Mouse (Mus musculus) urinary bladder, postnatal 4 days (tissue): ENCODE measurements around the gene Clec18a.
"Not testable (repeated sequence)": the region's sequence is repeated elsewhere in the genome, so short reads cannot be mapped to it uniquely, and the experiment has no call there.

Source experiments
- DNase-seq, 2 experiments: peaks; one replicate each; pipeline ENCODE4 v3.0.0; 2021 to 2022; ENCODE audit warnings: low spot score in 2 of 2

Gene Clec18a

DNA sequence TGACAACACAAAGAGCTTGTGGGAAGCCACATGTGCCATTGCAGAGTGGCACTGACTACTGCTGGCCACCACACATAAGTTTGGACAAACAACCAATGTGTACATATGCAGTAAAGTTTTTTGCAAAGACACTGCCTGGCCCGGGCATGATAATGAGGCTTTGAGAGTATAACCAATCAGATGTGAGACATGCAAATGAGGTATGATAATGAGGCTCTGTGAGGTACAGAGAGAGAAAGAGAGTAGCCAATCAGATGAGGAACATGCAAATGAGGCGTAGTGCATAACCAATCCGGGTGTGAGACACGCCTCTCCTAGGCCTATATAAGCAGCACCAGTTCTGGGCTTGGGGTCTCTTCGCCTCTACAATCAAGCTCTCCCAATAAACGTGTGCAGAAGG lies at the start of gene Clec18a:
Clec18a (minus strand) TSS at position 101 of the 400 bp plus-strand sequence.
- DNase-seq: not testable (repeated sequence)

DNA sequence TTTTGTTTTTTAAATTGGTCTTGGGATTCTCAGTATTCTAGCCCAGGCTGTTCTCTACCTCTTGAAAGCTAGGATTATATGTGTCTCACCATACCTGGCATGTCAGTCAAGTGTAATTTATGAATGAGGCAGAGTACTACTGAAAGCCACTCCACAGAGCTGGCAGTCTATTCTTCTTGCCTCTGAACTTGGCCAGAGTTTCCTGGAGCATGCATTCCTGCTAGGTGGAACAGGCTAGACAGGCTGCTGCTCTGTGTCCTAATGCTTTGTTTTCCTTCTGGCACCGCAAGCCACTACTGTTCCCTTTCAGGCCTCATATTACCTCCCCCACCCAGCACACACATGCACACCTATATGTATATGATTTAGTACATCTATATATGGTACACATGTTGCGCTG lies 38.5 kb upstream of the Clec18a start:
- no peak for DNase-seq

DNA sequence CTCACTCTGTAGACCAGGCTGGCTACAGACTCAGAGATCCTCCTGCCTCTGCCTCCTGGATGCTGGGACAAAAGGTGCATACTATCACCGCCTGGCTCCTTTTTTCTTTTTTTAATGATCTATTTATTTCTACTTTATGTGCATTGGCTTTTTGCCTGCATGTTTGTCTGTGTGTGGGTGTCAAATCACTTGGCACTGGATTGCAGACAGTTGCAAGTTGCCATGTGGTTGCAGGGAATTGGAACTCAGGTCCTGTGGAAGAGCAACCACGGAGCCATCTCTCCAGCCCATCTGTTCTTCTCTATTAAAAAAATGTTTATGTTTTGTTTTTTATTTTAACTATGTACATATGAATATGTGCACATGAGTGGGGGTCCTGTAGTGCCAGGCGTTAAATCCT lies 27.3 kb upstream of the Clec18a start:
- no peak for DNase-seq

DNA sequence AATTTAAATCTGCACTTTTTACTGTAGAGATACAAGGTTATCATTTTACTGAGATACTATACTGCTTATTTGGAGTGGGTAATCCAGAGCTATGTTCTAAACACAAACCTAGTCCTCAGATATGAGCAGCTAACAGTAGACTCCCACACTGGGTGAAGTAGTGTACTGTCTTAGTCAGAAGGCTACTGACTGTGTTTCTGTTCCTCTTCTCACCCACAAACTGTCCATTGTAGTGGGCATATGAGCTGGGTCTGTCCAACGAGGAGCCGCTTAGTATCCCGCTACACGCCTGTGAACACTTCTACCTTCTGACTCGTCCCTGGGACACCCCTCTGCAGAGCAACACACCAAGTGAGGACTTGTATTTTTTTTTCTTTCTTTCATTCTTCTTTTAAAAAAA lies 22.7 kb upstream of the Clec18a start:
- no peak for DNase-seq

DNA sequence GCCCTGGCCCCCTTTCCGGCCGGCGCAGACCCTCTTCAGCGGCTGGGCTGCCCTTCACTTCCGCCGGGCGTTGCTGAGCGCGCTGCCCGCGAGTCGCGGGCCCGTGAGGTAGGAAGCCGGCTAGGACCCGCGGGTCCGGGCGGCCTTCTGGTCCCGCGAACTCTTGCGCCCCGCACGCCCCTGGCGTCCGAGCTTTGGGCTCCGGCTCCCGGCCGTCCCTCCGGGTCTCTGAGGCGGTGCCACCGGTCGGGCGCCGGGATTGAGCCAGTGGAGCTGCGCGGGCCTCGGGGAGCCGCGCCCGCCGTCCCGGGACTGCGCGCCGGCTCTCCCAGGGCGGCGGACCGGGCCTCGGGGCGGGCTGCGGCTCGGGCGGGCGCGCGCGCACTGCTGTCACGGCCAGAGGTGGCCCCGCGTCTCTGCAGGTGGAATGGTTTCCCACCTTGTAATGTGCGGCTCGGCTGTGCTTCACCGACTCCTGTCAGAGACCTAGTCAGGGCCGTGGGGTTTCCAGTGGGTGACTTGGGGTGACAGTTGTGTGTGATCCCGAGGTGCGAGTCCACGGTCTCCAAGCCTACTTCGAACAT lies 2.6 kb upstream of the Clec18a start:
- DNase-seq: peak in 1 of 2 experiments; percentile 27

DNA sequence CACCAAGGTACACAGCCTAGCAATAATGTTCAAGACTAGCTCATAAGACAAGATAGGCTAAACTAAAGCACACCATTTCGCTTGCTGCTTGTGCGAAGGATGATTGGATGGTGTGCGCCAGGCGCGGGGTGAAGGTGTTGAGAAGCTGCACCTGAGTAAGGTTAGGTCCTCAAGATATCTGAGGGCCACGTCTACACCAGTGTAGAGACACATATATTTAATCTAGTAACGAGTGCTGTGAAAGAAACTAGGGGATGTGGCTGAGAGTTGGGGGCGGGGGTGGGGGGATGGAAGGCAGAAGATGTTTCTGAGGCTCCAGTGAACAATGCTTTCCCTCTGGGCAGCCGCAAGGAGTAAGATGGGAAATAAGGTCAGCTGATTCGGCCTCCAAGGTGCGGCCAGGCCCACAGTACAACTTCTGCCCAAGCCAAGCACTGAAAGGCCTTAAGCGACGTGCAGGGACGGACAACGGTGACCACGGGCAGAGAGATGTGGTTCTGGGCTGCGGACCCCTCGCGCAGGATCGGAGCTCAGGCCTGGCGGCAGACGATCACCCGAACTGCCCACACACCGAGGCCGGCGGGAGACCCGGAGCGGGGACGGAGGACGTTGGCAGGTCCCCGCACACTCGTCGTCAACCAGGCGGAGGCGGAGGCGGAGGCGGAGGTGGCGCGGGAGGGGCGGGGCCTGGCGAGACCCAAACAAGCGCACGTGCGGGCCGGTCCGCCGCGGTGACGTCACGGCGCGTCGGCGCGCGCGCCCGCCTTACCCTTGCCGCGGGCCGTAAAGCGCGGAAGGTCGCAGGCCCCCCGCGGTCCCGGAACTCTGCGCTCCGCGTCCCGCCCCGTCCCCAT lies 1.9 kb upstream of the Clec18a start, which contains the start of gene Pdpr:
Pdpr (plus strand) TSS at position 766 of the 854 bp plus-strand sequence.
- peak; percentile 91 to 92 for DNase-seq

DNA sequence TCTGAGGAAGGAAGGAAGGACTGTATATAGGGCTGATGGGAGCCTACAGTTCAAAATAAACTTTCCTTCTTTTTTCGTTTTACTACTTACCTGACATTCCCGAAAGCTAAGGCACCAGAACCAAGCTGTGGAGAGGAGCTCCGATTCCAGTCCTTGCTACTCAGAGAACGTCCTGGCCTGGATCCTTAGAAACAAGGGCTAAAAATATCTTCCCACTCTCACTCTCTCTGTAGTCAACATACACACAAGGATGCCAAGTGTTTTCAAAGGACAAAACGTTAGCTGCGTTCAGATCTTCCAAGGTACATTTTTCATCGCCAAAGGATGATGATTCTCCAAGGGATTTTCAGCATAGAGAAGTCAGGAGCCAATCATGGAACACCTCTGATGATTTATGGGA lies 520 bp downstream of the Clec18a start:
- DNase-seq: no peak

DNA sequence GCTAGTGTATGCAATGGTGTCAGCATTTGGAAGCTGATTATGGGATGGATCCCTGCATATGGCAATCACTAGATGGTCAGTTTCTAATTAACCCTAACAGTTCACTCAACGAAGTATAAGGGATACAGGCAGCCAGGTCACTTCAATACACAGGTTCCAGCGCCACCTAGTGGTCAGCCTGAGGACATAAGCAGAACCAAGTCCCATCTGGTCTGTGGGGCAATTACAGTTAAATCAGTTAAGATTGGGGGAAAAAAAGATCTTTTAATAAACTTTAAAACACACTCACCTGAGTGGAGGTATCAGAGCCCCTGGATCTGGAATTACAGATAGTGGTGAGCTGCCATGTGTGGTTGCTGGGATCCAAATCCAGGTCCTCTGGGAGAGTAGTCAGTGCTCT lies 2.1 kb downstream of the Clec18a start:
- DNase-seq: peak; percentile 45 to 81

DNA sequence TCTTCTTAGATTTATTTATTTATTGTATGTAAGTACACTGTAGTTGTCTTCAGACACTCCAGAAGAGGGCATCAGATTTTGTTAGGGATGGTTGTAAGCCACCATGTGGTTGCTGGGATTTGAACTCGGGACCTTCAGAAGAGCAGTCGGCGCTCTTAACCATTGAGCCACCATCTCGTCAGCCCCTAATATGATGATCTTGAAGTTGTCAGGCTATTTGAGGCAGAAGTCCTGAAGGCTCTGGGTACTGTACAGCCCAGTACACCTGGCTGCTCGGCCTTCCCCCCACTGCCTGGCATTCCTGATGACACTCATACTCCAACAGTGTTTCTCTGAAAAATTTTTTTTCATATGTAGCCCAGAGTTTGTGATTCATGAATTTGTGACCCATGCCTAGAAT lies 8.3 kb downstream of the Clec18a start:
- DNase-seq: not testable (repeated sequence)

DNA sequence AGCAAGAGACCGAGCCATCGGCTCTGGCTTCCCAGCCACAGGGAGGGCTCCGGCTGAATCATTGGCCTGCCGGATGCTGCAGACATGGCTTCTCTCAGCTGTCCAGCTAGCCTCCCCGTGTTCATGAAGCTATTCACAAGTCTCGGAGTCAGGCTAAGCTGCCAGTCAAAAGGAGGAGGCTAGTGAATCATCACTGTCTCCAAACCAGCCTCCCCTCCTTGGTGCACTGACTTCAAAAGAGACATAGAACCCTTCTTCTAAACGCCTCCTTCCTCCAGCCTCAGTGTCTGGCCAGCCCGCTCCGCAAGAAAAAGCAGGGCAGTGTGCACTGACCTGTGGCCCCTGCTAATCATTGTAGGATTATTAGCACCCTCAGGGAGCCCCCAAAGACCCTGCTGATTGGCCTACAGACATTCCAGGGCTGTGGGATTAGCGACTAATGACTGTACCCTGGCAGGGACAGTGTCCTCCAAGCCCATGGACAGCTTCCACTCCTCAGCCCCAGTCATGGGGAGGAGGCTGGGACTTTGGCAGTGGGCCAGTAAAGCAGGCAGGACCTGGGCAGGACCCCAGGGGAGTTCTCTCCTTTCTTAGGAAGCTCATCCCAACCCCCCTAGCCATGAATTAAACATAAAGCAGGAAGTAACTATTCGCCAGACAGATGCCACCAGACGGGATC lies 10.5 kb downstream of the Clec18a start:
- DNase-seq: no peak

DNA sequence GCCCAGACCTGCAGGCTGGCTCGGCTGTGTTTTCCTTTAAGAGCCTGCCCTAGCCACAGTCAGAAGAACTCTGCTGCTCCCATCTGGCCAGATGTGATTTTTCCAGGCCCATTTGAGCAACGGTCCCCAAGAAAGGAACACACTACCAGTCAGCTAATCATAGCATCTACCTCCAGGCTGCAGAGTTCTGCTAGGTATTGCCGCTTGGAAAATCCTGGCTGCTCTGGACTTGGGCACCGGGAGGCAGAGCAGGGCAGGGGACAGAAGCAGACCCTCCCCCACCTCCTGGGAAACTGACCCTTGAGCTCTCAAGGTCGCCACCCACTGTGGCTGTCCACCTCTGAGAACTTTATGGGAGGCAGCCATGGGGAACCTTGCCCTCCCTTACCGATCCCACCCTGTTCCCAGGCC lies 12.4 kb downstream of the Clec18a start:
- DNase-seq: no peak

DNA sequence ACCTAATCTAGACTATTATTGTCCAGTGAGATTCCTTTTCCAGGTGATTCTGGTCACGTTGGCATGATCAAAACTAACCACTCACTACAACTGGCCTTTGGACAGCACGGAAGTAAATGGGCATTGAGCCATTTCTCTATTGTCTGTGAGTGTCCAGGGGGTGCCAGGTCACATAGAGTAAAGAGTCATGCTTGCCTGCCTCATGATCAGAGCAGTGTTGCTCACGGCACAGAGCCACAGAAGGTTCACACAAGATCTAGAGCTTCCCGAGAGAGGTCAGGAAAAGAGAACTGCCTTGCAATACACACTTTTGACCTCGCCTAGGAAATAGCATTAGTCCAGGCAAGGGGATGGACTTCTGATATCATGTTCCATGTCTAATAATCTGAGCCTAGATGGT lies 12.8 kb downstream of the Clec18a start:
- DNase-seq: no peak

DNA sequence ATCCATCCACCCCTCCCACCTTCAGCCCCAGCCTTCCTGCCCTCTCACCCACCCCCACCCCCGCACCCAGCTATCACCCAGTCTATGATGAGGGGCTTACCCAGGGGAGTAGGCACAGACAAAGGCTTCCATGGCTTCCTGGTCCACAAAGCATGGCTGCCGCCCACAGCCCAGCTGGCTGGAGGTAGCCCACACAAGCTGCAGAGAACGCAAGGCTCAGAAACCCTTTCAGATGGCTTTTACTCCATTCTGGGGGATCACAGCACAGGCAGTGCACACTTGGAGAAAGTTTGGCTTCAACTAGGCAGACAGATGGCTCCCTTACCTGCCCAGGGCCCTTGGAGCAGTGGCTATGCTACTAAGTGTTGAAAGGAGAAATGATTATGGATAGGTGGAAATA lies 16.3 kb downstream of the Clec18a start:
- no peak for DNase-seq

DNA sequence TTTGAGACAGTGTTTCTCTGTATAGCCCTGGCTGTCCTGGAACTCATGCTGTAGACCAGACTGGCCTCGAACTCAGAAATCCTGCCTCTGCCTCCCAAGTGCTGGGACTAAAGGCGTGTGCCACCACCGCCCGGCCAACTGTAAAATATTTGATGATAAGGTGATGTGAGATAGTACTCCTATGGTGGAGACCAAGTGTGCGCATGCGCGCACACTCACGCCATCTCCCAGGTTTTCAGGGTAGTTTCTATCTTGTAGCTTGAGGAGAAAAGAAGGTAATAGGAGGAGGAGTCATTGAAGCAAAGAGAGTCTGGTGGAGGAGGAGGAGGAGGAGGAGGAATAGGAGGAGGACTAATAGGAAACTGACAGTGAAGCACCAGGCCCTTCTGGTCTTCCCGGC lies 23.6 kb downstream of the Clec18a start:
- not testable (repeated sequence) for DNase-seq

DNA sequence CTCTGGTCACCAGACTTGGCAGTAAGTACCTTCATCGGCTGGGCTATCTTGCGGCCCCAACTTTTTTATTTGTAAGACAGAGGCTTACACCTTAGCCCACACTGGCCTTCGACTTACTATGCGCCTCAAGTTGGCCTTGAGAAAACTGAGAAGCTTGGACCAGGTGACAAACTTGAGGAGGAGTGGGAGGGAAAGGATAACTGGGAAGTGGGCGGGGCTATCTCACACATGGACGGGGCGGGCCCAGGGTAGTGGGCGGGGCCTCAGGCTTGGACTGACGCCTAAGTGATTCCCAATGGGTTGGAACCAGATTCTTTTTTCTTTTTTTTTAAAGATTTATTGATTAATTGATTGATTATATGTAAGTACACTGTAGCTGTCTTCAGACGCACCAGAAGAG lies 24.8 kb downstream of the Clec18a start:
- DNase-seq: no peak

DNA sequence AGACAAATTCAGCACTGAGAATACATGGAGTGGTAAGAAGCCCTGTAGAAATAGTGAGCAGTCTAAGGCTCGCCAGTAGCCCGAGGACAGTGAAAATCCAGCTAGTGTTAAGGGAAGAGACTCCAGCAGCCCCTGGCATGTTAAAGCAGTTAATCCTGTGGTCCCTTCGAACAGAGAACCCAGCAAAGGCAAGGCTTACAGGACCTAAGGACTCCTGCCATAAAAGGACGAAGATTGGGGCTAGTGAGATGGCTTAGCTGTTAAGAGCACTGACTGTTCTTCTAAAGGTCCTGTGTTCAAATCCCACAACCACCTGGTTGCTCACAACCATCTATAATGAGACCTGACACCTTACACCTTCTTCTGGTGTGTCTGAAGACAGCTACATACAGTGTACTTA lies 25.9 kb downstream of the Clec18a start:
- no peak for DNase-seq

DNA sequence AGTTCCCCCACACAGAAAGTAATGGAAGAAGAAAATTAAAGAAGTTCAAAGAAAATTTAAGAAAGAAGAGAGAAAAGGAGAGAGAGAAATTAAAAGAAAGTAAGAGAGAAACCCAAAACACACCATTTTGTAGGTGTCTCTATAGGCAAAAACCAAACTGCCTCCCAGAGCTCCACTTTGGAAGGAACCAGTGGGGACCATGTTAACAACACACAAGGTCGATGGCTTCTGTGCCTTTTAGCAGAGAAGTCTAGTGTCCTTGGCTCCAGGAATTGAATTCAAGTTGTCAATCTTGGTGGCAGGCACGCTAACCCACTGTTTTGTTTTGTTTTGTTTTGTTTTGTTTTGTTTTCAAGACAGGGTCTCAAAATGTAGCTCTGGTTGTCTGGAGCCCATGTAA lies 29.3 kb downstream of the Clec18a start:
- DNase-seq: no peak

DNA sequence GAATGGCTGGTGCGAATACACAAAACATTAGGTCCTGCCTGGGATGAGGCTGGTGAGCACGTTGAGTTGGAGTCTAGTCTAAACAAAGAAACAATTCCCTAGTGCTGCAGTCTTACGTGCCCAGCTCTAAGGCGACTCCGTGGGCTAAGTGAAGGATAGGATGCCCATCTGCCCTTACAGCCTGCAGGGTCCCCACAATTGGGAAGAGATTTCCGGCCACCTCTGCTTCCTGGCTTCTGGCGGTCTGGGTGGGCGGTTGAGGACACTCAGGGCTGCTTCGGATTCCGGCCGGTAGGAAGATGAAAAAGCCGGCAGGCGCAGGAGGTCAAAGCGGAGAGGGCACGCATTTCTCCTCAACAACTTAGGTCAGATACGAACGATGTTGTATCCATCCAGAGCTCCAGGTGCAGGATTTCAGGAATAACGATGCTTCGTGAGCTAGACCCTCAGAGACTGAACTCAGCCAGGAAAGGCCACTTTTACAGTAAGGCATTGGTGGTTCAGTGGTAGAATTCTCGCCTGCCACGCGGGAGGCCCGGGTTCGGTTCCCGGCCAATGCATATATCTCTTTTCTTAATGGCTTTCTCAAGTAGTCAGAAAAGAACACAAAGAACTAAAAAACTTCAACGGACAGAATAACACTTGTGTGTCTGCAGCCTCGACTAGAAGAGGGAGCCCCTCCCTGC lies 30.0 kb downstream of the Clec18a start:
- DNase-seq: peak; percentile 78 to 89

DNA sequence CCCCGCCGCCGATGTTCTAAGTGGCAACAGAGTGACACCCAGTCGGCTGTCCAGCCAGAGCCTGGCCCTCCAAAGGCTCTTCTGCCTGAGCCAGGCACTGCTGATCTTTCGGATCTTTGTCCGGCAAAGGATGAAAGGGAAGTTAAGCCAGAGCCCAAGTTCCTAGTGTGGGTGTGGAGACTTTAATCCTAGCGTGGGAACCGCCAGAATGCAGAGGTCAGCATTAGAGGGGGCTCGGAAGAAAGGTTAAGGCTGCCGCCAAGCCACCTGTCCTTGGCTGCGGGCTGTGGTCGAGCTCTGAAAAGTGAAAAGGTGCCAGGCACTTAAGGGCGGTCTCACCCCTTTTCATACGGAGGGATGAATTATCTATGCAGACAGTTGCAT lies 30.5 kb downstream of the Clec18a start:
- DNase-seq: no peak

DNA sequence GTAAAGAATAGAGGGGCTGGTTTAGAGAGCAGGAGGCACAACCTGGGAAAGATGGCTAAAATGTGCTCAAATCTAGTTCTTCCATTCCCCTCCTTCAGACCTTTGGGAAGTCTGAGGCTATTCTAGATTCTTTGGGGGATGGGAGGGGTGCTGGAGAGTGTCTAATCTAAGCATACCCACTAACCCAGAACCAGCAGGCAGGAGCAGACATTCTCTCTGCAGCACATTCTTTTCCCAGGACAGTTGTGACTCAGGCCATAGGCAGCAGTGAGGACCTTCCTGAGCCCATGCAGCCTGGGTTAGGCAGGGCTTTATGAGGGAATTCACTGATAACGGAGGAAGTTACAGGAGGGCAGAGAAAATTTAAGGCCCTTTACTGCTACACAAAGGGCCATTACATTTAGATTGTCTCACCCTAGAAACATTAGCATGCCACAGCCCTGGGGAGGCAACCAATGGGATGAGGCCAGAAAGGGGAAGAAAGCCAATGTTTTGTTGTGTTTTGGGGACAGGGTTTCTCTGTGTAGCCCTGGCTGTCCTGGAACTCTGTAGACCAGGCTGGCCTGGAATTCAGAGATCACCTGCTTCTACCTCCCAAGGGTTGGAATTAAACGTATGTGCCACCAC lies 33.2 kb downstream of the Clec18a start:
- DNase-seq: no peak

DNA sequence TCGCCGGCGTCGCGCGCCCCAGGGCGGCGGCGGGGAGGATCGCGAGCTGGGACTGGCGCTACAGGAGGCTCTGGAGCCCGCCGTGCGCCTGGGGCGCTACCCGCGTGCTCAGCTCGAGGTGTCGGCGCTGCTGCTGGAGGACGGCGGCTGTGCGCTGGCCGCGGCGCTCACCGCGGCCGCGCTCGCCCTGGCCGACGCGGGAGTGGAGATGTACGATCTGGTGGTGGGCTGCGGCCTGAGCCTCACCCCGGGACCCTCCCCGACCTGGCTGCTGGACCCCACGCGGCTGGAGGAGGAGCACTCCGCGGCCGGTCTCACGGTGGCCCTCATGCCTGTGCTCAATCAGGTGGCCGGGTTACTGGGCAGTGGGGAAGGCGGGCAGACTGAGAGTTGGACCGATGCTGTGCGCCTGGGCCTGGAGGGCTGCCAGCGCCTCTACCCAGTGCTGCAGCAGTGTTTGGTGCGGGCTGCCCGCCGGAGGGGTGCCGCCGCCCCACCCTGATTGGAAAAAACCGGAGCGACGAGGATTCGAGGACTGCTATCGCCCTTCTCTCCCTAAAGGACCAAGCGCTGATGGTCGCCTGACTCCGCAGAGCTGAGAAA lies 35.4 kb downstream of the Clec18a start:
- DNase-seq: no peak
